Mouse (Mus musculus): ENCODE measurements at regions not wholly inside any gene's neighbourhood (a gene's known extent, or its start where the extent isn't known, plus 50 kb on each side); places are given as distances from the start of the nearest gene placed in this dataset.

GRCm38 (mm10) chr10:117548262-117548661 is 81.0 kb upstream of the Cpm start:
- TF ChIP-seq CTCF (IDR thresholded peaks at IDR 0.05; ENCODE audit: borderline replicate concordance, insufficient read depth, low read length) (no peak), POLR2A (IDR thresholded peaks at IDR 0.05; ENCODE audit: low read depth, low read length) (no peak)
